ENCODE assay signal across 7 mouse cellular contexts in the genomic region with DNA sequence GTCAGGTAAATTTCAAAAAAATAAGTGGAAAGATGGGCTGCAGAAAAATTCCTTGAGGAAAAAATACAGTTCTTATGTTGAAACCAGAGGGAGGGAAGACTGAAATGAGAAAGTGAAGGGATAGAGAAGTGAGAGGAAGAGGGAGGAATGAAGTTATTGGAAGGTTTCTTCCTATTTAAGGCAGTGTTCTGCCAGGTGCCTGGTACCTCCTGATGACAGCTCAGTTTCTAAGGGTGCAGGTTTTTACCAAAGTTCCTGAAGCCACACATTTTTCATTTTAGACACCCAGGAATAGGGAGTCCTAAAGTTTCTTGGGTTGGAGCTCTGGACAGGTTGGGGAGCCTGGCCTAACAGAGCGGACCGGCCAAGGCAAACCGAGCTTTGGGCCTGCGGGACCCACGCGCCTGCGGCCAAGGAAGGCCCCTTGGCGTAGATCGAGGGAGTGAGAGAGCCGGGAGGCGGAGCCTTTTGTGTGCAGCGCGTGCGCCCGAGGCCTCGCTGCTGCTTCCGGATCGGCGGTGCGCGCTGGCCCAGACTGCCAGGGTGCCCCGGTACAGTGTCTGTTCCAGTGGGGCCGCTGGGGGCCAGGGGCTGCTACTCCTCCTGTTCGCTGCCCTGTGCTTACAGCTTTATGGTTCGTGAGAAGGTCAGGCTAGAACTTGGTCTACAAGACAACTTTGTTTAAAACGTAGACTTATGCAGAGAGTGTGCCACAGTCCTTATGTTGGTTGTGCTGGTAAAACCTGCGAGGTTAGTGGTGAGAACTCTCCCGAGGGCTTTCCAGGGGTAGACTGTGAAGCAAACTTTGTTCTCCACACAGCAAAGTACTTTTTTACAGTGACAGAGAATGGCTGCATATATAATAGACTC. TPM values are rescaled to one million over a fixed set of nuclear protein-coding genes. Genes with fewer than 3 reads are reported as not detected.
DNase-seq lines count a peak whose midpoint lies in the region; ATAC-seq lines count a peak whose summit lies in the region.

No protein-coding gene starts in this region.

- H3K36me3 ChIP-seq in forebrain, embryonic 14.5 days (ENCODE audit: control insufficient read depth, insufficient read depth, low read length), result no peaks in the 10 kb centered on the region
- peaks cover 8% of the 10 kb centered on the region; the same call in 1 of the 2 replicates for H3K36me3 ChIP-seq in midbrain, embryonic 10.5 days

- WGBS in forebrain, embryonic 14.5 days, result 1% methylated on average over 28 of the region's 28 CpGs
- WGBS in midbrain, embryonic 10.5 days, result 3% methylated on average over 28 of the region's 28 CpGs

- peak overlapping the region; percentile 80 for H3K4me2 ChIP-seq in forebrain, embryonic 14.5 days (ENCODE audit: low read length)

- peaks cover 23% of the 10 kb centered on the region for H3K4me1 ChIP-seq in brown adipose tissue, adult 24 weeks (ENCODE audit: control insufficient read depth, insufficient read depth, insufficient read length, low read length)
- H3K4me1 ChIP-seq in forebrain, embryonic 14.5 days (ENCODE audit: control insufficient read depth, insufficient read depth, low read length), result peaks cover 10% of the 10 kb centered on the region; the same call in 1 of the 2 replicates
- H3K4me1 ChIP-seq in midbrain, embryonic 10.5 days, result peaks cover 26% of the 10 kb centered on the region

- peak overlapping the region; percentile 61 for H3K27ac ChIP-seq in brown adipose tissue, adult 24 weeks (replicated peaks; ENCODE audit: low read depth, low read length)
- peak overlapping the region; percentile 46; the same call in 1 of the 2 replicates for H3K27ac ChIP-seq in forebrain, embryonic 14.5 days (ENCODE audit: low read depth, low read length)
- peak overlapping the region; percentile 77 for H3K27ac ChIP-seq in midbrain, embryonic 10.5 days (replicated peaks)

- no peaks in the 10 kb centered on the region for H3K27me3 ChIP-seq in forebrain, embryonic 14.5 days (replicated peaks; ENCODE audit: control insufficient read depth, insufficient read depth, low read length)
- no peaks in the 10 kb centered on the region for H3K27me3 ChIP-seq in midbrain, embryonic 10.5 days (ENCODE audit: low read depth, poor library complexity, severe bottlenecking)

- intact Hi-C loops in left cerebral cortex, postnatal 4 days (cut with DNase I), result no loop called here

- H3K9ac ChIP-seq in forebrain, embryonic 14.5 days (ENCODE audit: low read length), result peak overlapping the region; percentile 63

- peak overlapping the region; percentile 58 for H3K4me3 ChIP-seq in brown adipose tissue, adult 24 weeks (ENCODE audit: insufficient read depth, low read depth, low read length)
- peak overlapping the region; percentile 35 for H3K4me3 ChIP-seq in forebrain, embryonic 14.5 days (ENCODE audit: low read depth, low read length)
- H3K4me3 ChIP-seq in midbrain, embryonic 10.5 days, result peak overlapping the region; percentile 57

- peak; percentile 90 for ATAC-seq in forebrain, embryonic 14.5 days
- ATAC-seq in hematopoietic stem cell, adult 5-6 weeks (replicated peaks in 1 of 2; ENCODE audit: insufficient read depth in 1 of 2, low FRiP score in 2 of 2, low TSS enrichment in 1 of 2, low read depth in 1 of 2, poor library complexity in 2 of 2, severe bottlenecking in 2 of 2), result peak; percentile 95 to 100

- no peaks in the 10 kb centered on the region for H3K9me3 ChIP-seq in forebrain, embryonic 14.5 days (replicated peaks; ENCODE audit: control insufficient read depth, low read length)
- no peaks in the 10 kb centered on the region for H3K9me3 ChIP-seq in midbrain, embryonic 10.5 days (replicated peaks)

- peak; percentile 12 for DNase-seq in MN1 (ENCODE audit: low spot score)
- peak; percentile 77 for DNase-seq in forebrain, embryonic 14.5 days (ENCODE audit: low spot score)
- DNase-seq in left cerebral cortex, postnatal 4 days, result peak; percentile 55
- DNase-seq in midbrain, embryonic 10.5 days (ENCODE audit: low spot score), result peak; percentile 76
- DNase-seq in spleen, adult 12 weeks (ENCODE audit: low spot score), result peak; percentile 56

RNA-seq across cellular contexts. Expression of gene Zfp148, which starts 19.5 kb away (rescaled TPM):
- 15.4 and 17.3 TPM in 2 replicates for polyA plus RNA-seq in brown adipose tissue, adult 24 weeks (2012; ENCODE audit: insufficient read depth, insufficient read length, missing spikeins)
- polyA plus RNA-seq in forebrain, embryonic 14.5 days (2014; fragmentation: Nextera tagmentation; extraction: Ambion mirVana), result 58.1 and 67.3 TPM in 2 replicates
- total RNA-seq in hematopoietic stem cell, adult 5-6 weeks (2017), result 33.5 and 43.6 TPM in 2 replicates
- 10 to 100 TPM; 91.9 to 99.8 TPM for total RNA-seq in left cerebral cortex, postnatal 4 days (2021)
- 40.7 and 46.3 TPM in 2 replicates for polyA plus RNA-seq in midbrain, embryonic 10.5 days (2016; fragmentation: Nextera tagmentation; extraction: Ambion mirVana)

Comparison
In these comparisons a context has a peak if more than half of its experiments do, and no peak if none do; other contexts are left out.
1. Peak in every context shown above with its lines: DNase-seq, ATAC-seq, H3K4me3 ChIP-seq and H3K27ac ChIP-seq.
2. DNase-seq: peak in every context shown above with its lines; median percentile 77 in forebrain, embryonic 14.5 days; 76 in midbrain, embryonic 10.5 days; 56 in spleen, adult 12 weeks; 55 in left cerebral cortex, postnatal 4 days; 12 in MN1.